In genomic region chr5:147925935-147926604, GRCm38 (mm10) we compare ENCODE assay signal across 9 mouse cellular contexts. TPM values are rescaled to one million over a fixed set of nuclear protein-coding genes. Genes with fewer than 3 reads are reported as not detected.
DNase-seq lines count a peak whose midpoint lies in the region; ATAC-seq and TF ChIP-seq lines count a peak whose summit lies in the region.
"Had no signal": no experiment of that assay in that cellular context is flagged by ENCODE, and none has a peak within 500 bp of the region (broad histone marks: within the 10 kb centered on the region; RNA-seq: fewer than 3 reads in every experiment).

No protein-coding gene starts in this region.

- H3K4me3 ChIP-seq in intestine, postnatal 0 days (ENCODE audit: low read depth, low read length) = no peak overlapping the region
- H3K4me3 ChIP-seq in intestine, embryonic 15.5 days (replicated peaks) = no peak overlapping the region
- H3K4me3 ChIP-seq: limb, embryonic 12.5 days had no signal

- no peak for DNase-seq in Patski (ENCODE audit: low read depth, low spot score)
- DNase-seq in embryo, embryonic 10 days (ENCODE audit: low spot score) = peak; percentile 30
- peak; percentile 36 for DNase-seq in lung, postnatal 14 days
- no peak for DNase-seq in frontal cortex, postnatal 25 days (ENCODE audit: low spot score in 2 of 2)
- no peak for DNase-seq in layer of hippocampus, postnatal 36 days
- no peak for DNase-seq in gastrocnemius, adult 8-10 months (ENCODE audit: low spot score in 2 of 2)

- WGBS in intestine, postnatal 0 days = 62% methylated on average over 15 of the region's 15 CpGs
- 71% methylated on average over 15 of the region's 15 CpGs for WGBS in intestine, embryonic 15.5 days

- H3K9me3 ChIP-seq in intestine, postnatal 0 days (ENCODE audit: control insufficient read depth) = no peaks in the 10 kb centered on the region
- H3K9me3 ChIP-seq in intestine, embryonic 15.5 days = no peaks in the 10 kb centered on the region
- H3K9me3 ChIP-seq: limb, embryonic 12.5 days had no signal

- in situ Hi-C loops in Patski (cut with MboI; ENCODE audit: low pct_unique_long_range_greater_than_20kb) = no loop called here

- POLR2A ChIA-PET in Patski (lab: Charles Lee) = no interaction called here

- no peaks in the 10 kb centered on the region for H3K4me1 ChIP-seq in intestine, postnatal 0 days (replicated peaks; ENCODE audit: control insufficient read depth, insufficient read depth, low read length)
- no peaks in the 10 kb centered on the region for H3K4me1 ChIP-seq in intestine, embryonic 15.5 days (replicated peaks)
- H3K4me1 ChIP-seq: limb, embryonic 12.5 days had no signal

- no peak overlapping the region for H3K4me2 ChIP-seq in intestine, postnatal 0 days (replicated peaks; ENCODE audit: low read depth)
- H3K4me2 ChIP-seq in intestine, embryonic 15.5 days (replicated peaks) = no peak overlapping the region
- H3K4me2 ChIP-seq: limb, embryonic 12.5 days had no signal

- no peaks in the 10 kb centered on the region for H3K36me3 ChIP-seq in intestine, postnatal 0 days (ENCODE audit: control insufficient read depth, insufficient read depth)
- no peaks in the 10 kb centered on the region for H3K36me3 ChIP-seq in intestine, embryonic 15.5 days
- H3K36me3 ChIP-seq: limb, embryonic 12.5 days had no signal

- peak; percentile 72 for TF ChIP-seq CTCF in intestine, postnatal 0 days (IDR thresholded peaks at IDR 0.05; ENCODE audit: low read depth)
- peak; percentile 67 for TF ChIP-seq CTCF in Patski (IDR thresholded peaks at IDR 0.05)

- ATAC-seq in intestine, postnatal 0 days = no peak
- no peak for ATAC-seq in intestine, embryonic 15.5 days
- no peak for ATAC-seq in Patski

- H3K27me3 ChIP-seq in intestine, postnatal 0 days (replicated peaks; ENCODE audit: control insufficient read depth, insufficient read depth, low read length) = no peaks in the 10 kb centered on the region
- no peaks in the 10 kb centered on the region for H3K27me3 ChIP-seq in intestine, embryonic 15.5 days (replicated peaks)
- no peaks in the 10 kb centered on the region for H3K27me3 ChIP-seq in Patski
- H3K27me3 ChIP-seq: limb, embryonic 12.5 days had no signal

- CTCF ChIA-PET in Patski (lab: Charles Lee) = interaction anchor here (0.8 to 1.6 kb wide), 2 partner anchors 19 to 41 kb away, joined by 3 to 6 read pairs; no protein-coding TSS in a partner anchor

- no peak overlapping the region for H3K9ac ChIP-seq in intestine, postnatal 0 days (ENCODE audit: low read depth, low read length)
- no peak overlapping the region for H3K9ac ChIP-seq in intestine, embryonic 15.5 days
- H3K9ac ChIP-seq: limb, embryonic 12.5 days had no signal

- no peak overlapping the region for H3K27ac ChIP-seq in intestine, postnatal 0 days (ENCODE audit: low read depth, low read length)
- no peak overlapping the region for H3K27ac ChIP-seq in intestine, embryonic 15.5 days
- H3K27ac ChIP-seq: limb, embryonic 12.5 days had no signal

RNA-seq across cellular contexts. Expression of gene Mtus2, which starts 31.1 kb away (rescaled TPM):
- 14.0 and 15.8 TPM in 2 replicates for polyA plus RNA-seq in intestine, postnatal 0 days (2015; fragmentation: Nextera tagmentation; extraction: Ambion mirVana)
- 21.9 and 26.0 TPM in 2 replicates for polyA plus RNA-seq in intestine, embryonic 15.5 days (2015; fragmentation: Nextera tagmentation; extraction: Ambion mirVana)
- polyA plus RNA-seq in Patski (2021) = 1.3 TPM
- total RNA-seq in layer of hippocampus, postnatal 36 days (2021) = 10 to 100 TPM; 31.4 to 32.1 TPM
- total RNA-seq in gastrocnemius, adult 8-10 months (2022) = under 1 TPM in 2 of 4 experiments, not detected in 2; 0.07 to 0.31 TPM

RNA-seq across cellular contexts. Expression of gene Slc46a3, which starts 31.5 kb away (rescaled TPM):
- polyA plus RNA-seq in intestine, postnatal 0 days (2015; fragmentation: Nextera tagmentation; extraction: Ambion mirVana) = 263 and 296 TPM in 2 replicates
- 7.6 and 11.7 TPM in 2 replicates for polyA plus RNA-seq in intestine, embryonic 15.5 days (2015; fragmentation: Nextera tagmentation; extraction: Ambion mirVana)
- 4.6 TPM for polyA plus RNA-seq in Patski (2021)
- total RNA-seq in layer of hippocampus, postnatal 36 days (2021) = 1 to 10 TPM; 6.7 to 7.8 TPM
- 10 to 100 TPM in 2 of 4 experiments, 1 to 10 TPM in 2; 7.3 to 12.0 (median 9.9) TPM for total RNA-seq in gastrocnemius, adult 8-10 months (2022)

Comparison
In these comparisons a context has a peak if more than half of its experiments do, and no peak if none do; other contexts are left out.
1. RNA of gene Slc46a3, which starts 31.5 kb away (polyA plus RNA-seq): 263 to 296 TPM in intestine, postnatal 0 days; 7.6 to 11.7 TPM in intestine, embryonic 15.5 days and 4.6 TPM in Patski (single experiment); every median in the first group is over 10 times any median in the second.
2. DNase-seq: peak in embryo, embryonic 10 days (single experiment) and lung, postnatal 14 days (single experiment); none in Patski (single experiment), frontal cortex, postnatal 25 days (0 of 2), layer of hippocampus, postnatal 36 days (0 of 2) and gastrocnemius, adult 8-10 months (0 of 2).